Mouse (Mus musculus) thymus, adult 2 months (tissue): Measurements from ENCODE around the gene Ehd2.

Experiments used
- CTCF ChIP-seq: fragments of 200-500 bp; IDR thresholded peaks from 2 replicates; pipeline ENCODE4 v1.5.1; 2012; ENCODE audit warnings: mild to moderate bottlenecking, control low read depth, low read length, moderate library complexity, borderline replicate concordance; ENCODE audit not compliant: control insufficient read depth, poor library complexity, insufficient read depth; ENCODE audit errors: extremely low read depth
- POLR2A ChIP-seq: fragments of 200-500 bp; IDR thresholded peaks from 2 replicates; pipeline ENCODE4 v1.6.1; 2012; ENCODE audit warnings: mild to moderate bottlenecking, low read length, control low read depth, moderate library complexity; ENCODE audit not compliant: control insufficient read depth, poor library complexity, insufficient read depth; ENCODE audit errors: extremely low read depth

- TF ChIP-seq CTCF (no peak), POLR2A (no peak)
Observed at GRCm38 (mm10) chr7:15952416-15952815, 15.0 kb downstream of the Ehd2 start.
